Mouse (Mus musculus): ENCODE results near the gene Tbc1d5.

DNA sequence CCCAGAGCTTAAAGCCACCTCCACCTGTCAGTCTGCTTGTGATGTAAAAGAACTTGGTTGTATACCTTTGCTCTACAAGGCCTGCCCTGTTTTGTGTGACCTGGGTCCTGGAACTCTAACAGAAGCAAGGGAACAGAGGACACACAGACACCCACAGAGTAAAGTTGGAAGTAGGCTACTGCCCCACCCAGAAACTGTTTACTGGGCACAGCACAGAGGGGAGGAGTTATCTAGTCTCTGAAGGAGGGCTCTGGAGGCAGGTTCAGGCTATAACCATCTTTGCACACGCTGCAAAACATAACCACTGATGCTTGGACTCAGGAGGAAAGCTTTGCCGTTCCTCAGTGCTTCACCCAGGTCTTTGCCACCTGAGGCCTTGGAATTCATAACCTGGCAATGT, 448.3 kb downstream of the Tbc1d5 start:
- TF ChIP-seq GATA1 (IDR thresholded peaks at IDR 0.05; ENCODE audit: borderline replicate concordance, low read length) (no peak), FLI1 (IDR thresholded peaks at IDR 0.05; ENCODE audit: low read length) (no peak)

Data from megakaryocyte, embryonic 14.5 days (primary cell).